Mouse (Mus musculus) ovary, postnatal 36 days (tissue): Measurements from ENCODE around the gene Gba2.
A peak's percentile ranks its signal among the peaks of the same experiment; 100 is the strongest.

Experiments used
- DNase-seq: peaks from one replicate; pipeline ENCODE4 v3.0.0; 2022; ENCODE audit warnings: low spot score, mixed read lengths

Gene Gba2

DNA sequence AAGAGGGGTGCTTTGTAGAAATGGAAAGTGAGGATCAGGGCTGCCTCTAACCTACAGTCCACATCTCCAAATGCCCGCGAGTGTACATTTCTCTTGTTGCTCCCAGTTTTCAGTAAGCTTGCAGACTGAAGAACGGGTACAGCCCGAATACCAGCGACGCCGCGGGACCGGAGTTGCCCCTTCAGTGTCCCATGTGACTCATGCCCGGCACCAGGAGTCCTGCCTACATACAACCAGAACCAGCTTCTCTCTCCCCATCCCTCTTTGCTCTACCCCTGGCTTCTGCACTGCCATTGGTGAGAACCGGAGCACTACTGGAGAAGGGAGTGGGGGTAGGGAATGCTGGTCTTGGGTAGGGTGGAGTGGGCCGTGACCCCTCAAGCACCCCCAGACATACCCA, 2.7 kb upstream of the Gba2 start:
- DNase-seq = no peak

DNA sequence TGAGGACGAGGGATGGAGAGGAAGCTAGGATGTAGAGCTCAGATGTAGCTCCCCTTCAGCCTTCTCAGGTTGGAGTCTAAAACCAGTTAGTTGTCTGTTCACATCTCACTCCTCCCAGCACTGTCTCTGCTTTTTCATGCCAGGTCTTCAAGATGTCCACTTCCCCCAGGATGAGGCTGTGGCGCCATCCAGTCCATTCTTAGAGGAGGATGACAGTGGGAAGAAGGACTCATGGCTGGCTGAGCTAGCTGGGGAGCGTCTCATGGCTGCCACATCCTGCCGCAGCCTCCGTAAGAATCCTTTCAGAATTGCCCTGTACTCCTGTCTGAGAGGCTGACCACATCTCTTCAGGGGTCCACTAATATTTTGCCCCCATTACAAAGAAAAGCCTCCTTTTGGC, 2.0 kb upstream of the Gba2 start:
- no peak for DNase-seq

GRCm38 (mm10) chr4:43579731-43580130, 1.1 kb upstream of the Gba2 start:
- no peak for DNase-seq

GRCm38 (mm10) chr4:43579256-43579655, 583 bp upstream of the Gba2 start:
- DNase-seq = no peak

- no peak for DNase-seq
These were observed 1.3 kb downstream of the Gba2 start for GRCm38 (mm10) chr4:43577237-43577881.

GRCm38 (mm10) chr4:43575356-43575755, 3.3 kb downstream of the Gba2 start:
- no peak for DNase-seq

GRCm38 (mm10) chr4:43573561-43573960, 5.1 kb downstream of the Gba2 start:
- DNase-seq = no peak

- no peak for DNase-seq
These were observed 7.2 kb downstream of the Gba2 start for GRCm38 (mm10) chr4:43571395-43572045.

DNA sequence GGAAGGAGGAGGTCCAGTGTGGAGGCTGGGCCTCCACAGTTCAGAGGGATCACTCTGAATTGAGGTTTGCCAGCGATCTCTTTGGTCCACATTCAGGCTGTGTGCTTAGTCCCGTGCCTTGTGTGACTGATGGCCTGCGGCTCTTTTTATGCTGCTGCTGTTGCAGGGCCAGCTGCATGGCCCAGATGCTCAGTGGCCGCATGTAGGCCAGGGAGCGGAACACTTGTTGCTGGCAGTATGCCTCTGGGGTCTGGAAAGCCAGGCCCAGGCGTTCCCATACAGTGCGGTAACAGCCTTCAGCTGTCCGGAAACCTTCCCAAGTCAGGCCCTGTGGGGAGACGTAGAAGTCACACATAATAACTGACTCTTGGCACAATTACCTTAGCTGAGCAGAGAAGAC, 11.5 kb downstream of the Gba2 start:
- no peak for DNase-seq

DNA sequence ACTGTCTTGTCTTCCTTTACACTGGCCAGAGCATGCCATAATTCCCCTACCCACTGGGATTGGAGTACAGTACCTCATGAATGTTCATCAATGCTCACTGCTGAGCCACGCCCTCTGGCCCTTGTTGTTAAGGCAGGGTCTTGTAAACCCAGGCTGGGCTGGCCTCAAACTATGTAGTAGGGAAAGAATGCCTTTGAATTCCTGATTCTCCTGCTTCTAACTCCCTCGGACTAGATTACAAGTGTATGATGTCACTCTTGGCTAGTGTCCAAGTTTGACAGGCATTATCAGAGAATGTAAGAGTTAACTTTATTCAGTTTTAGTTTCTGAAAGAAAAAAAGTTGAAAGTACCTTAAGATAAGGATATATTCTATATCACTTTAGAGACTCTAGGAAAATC, 14.4 kb downstream of the Gba2 start:
- DNase-seq = no peak

- DNase-seq = no peak
These were observed 15.1 kb downstream of the Gba2 start for GRCm38 (mm10) chr4:43563601-43563875.

- DNase-seq = no peak
These were observed 15.7 kb downstream of the Gba2 start for GRCm38 (mm10) chr4:43562769-43563600.

- peak; percentile 93 for DNase-seq
These were observed 16.5 kb downstream of the Gba2 start, which contains the start of the genes Creb3 and Tln1 for GRCm38 (mm10) chr4:43561997-43562768. Gene Creb3 (plus strand): TSS chr4:43562332. Gene Tln1 (minus strand): TSS chr4:43562691.

DNA sequence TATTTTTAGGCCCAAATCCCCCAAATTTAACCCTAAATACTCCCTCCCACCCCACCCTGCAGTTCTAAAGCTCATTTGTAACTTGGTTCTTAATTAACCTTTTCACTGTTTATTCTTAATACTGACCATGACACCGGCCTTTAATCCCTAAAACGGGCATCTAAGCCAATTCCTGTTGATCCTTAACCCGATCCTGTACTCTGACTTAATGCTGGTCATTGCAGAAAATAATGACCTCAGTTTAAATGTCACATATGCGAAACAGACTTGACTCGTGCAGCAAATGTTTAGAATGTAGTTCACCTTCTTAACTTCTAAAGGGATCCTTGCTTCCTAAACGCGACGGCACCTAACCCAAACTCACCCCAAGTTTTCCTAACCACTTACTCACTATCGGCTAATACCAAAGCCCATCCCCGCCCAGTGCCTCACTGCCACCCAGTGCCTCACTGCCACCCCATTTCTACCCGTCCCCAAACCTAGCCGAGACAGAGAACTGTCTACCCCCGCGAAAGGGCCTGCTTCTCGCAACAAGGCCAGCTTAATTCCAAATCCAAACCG, 17.2 kb downstream of the Gba2 start:
- no peak for DNase-seq

- DNase-seq = no peak
These were observed 17.7 kb downstream of the Gba2 start for GRCm38 (mm10) chr4:43560976-43561375.

- no peak for DNase-seq
These were observed 18.4 kb downstream of the Gba2 start for GRCm38 (mm10) chr4:43560243-43560611.

DNA sequence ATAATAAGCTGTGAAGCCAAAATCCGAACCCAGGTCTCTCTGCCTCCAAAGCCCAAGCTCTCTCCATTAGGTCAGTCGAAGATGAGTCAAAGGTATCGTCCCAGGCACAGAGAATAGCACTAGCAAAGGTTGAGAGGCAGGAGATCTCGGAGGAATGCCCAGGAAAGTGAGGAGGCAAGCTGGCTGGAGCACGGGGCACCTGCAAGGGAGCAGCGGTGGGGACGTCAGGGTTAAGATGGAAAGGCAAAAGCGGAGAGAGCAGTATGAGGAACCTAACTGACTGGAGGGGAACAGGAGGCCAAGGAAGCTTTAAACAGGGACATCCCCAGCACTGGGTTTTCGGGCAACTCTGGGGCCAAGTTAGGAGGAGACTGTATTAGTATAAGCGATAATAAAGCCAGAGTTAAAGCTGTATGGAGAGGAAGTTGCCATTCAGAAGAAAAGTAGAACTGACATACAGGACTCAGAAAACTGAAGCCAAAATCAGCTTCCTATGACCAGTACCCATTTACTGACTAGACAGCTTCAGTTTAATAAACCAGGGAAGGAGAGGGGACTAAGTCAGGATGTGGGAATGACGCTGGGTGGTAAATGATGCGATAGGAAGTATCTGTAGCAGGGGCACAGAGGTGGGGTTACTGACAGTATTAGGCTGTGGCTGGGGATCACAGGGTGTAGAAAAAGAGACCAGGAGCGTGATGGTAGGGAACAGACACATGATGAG, 19.0 kb downstream of the Gba2 start:
- DNase-seq = no peak

GRCm38 (mm10) chr4:43558631-43559356, 19.9 kb downstream of the Gba2 start:
- DNase-seq = peak; percentile 69

DNA sequence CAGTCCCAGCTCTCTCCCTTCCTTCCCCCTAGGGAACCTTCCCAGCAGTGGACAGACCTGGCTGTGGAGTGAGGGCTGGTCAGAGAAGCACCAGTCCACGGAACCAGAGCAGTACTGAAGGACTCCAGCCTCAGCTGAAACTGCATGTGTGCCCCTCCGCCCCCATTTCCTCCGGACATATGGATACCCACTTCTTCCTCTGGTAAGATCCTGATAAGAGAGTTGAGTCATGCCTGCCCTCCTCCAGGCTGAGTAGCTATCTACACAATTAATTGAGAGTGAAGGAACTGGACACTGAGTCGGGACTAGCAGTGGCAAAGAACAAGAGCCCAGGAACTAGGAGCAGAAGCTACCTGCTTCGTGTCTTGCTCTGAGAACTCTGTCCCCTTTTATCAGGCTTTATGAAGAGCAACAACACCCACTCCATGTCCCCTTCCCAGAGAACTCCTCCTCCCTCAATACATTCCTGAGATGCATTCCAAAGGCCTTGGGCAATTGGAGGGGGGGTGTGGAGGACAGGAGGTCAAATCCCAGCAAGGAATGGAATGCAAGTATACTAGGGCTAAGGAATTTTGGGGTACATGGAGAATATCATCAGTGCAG, 20.5 kb downstream of the Gba2 start:
- DNase-seq = no peak

- DNase-seq = no peak
These were observed 22.7 kb downstream of the Gba2 start for GRCm38 (mm10) chr4:43555926-43556325.
